Mouse (Mus musculus) testis, adult 2 months (tissue): ENCODE data around the gene Rad51b.

Source experiments
- CTCF ChIP-seq: fragments of 200-500 bp; IDR thresholded peaks from 2 replicates; pipeline ENCODE4 v1.5.1; 2012; ENCODE audit warnings: low read depth, mild to moderate bottlenecking, inconsistent platforms, low read length, moderate library complexity; ENCODE audit not compliant: control insufficient read depth, insufficient read depth, insufficient replicate concordance
- POLR2A ChIP-seq: fragments of 200-500 bp; IDR thresholded peaks from 2 replicates; pipeline ENCODE4 v1.6.1; 2012; ENCODE audit warnings: low read depth, mild to moderate bottlenecking, inconsistent platforms, low read length, moderate library complexity; ENCODE audit not compliant: control insufficient read depth

GRCm38 (mm10) chr12:79647382-79647781 lies 350.3 kb downstream of the Rad51b start:
- TF ChIP-seq CTCF (no peak), POLR2A (no peak)
